Mouse (Mus musculus): ENCODE measurements at regions not wholly inside any gene's neighbourhood (a gene's known extent, or its start where the extent isn't known, plus 50 kb on each side); places are given as distances from the start of the nearest gene placed in this dataset.

- TF ChIP-seq USF1 (IDR thresholded peaks at IDR 0.05; ENCODE audit: low read depth) (no peak), POLR2A (IDR thresholded peaks at IDR 0.05; ENCODE audit: insufficient read length, low read depth) (no peak), SRF (IDR thresholded peaks at IDR 0.05; ENCODE audit: control insufficient read depth, insufficient read length, low read depth) (no peak), POLR2AphosphoS2 (IDR thresholded peaks at IDR 0.05; ENCODE audit: insufficient read length, low read depth) (no peak), TCF12 (IDR thresholded peaks at IDR 0.05; ENCODE audit: insufficient read depth, poor library complexity, severe bottlenecking) (no peak), MAX (IDR thresholded peaks at IDR 0.05; ENCODE audit: low read depth) (no peak), CEBPB (IDR thresholded peaks at IDR 0.05; ENCODE audit: insufficient read depth, poor library complexity, severe bottlenecking) (no peak)
Measured at GRCm38 (mm10) chr16:54259260-54259659, 1038.5 kb downstream of the Zpld1 start.
